In the genomic region with DNA sequence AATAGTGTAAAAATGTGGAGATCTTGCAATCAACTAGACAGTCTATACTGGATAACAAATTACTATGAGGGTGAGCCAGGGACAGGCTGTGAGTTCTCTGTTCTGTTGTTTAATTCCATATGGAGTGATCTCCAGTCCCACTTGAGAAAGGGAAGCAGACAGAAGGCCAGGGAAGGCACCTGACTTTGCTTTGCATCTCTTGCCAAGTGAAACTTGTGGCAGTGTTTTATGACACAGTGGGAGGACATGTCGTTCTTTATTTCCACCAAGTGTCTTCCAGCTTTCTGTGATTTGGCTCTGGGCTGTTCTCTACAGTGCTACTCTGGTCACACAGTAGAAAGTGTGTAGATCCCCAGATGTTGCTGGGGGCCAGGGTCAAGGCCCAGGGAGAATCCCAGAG, we compare ENCODE assay signal across 23 mouse cellular contexts.
A peak's percentile ranks its signal among the peaks of the same experiment; 100 is the strongest.
DNase-seq lines count a peak whose midpoint lies in the region; ATAC-seq and TF ChIP-seq lines count a peak whose summit lies in the region.
"Had no signal": no experiment of that assay in that cellular context is flagged by ENCODE, and none has a peak within 500 bp of the region (broad histone marks: within the 10 kb centered on the region; RNA-seq: fewer than 3 reads in every experiment).

No protein-coding gene starts in this region.

- no peak for DNase-seq in frontal cortex, postnatal 25 days (ENCODE audit: low spot score in 2 of 2)
- DNase-seq in layer of hippocampus, adult 18-20 months (ENCODE audit: low spot score in 2 of 2): peak; percentile 20 to 71
- DNase-seq in layer of hippocampus, adult 9-10 months (ENCODE audit: low spot score): no peak
- DNase-seq in cerebellum, adult 2 months: peak; percentile 48 to 74
- DNase-seq in layer of hippocampus, adult 8-10 months (ENCODE audit: low spot score in 2 of 2): peak; percentile 31
- DNase-seq in lung, postnatal 36 days: no peak
- DNase-seq: embryo, embryonic 11 days; gastrocnemius, postnatal 25 days; liver, embryonic 13.5 days; lung, embryonic 14.5 days; lung, postnatal 4 days; right cerebral cortex, adult 18-20 months; thymus, postnatal 14 days had no signal

- no peak overlapping the region for H3K4me2 ChIP-seq in intestine, postnatal 0 days (replicated peaks; ENCODE audit: low read depth)
- H3K4me2 ChIP-seq: embryonic facial prominence, embryonic 15.5 days; hindbrain, embryonic 14.5 days; kidney, embryonic 15.5 days; limb, embryonic 13.5 days; liver, embryonic 13.5 days; lung, embryonic 14.5 days; midbrain, embryonic 12.5 days; neural tube, embryonic 12.5 days had no signal

- H3K36me3 ChIP-seq in intestine, postnatal 0 days (ENCODE audit: control insufficient read depth, insufficient read depth): no peaks in the 10 kb centered on the region
- H3K36me3 ChIP-seq: embryonic facial prominence, embryonic 15.5 days; heart, embryonic 10.5 days; kidney, embryonic 15.5 days; limb, embryonic 13.5 days; liver, embryonic 13.5 days; midbrain, embryonic 12.5 days; neural tube, embryonic 12.5 days had no signal

- H3K9me3 ChIP-seq in intestine, postnatal 0 days (ENCODE audit: control insufficient read depth): no peaks in the 10 kb centered on the region
- H3K9me3 ChIP-seq: embryonic facial prominence, embryonic 15.5 days; heart, embryonic 10.5 days; kidney, embryonic 15.5 days; limb, embryonic 13.5 days; liver, embryonic 13.5 days; midbrain, embryonic 12.5 days; neural tube, embryonic 12.5 days had no signal

- no peak overlapping the region for H3K4me3 ChIP-seq in cerebellum, adult 2 months (replicated peaks; ENCODE audit: insufficient read depth, low read depth, low read length)
- H3K4me3 ChIP-seq in intestine, postnatal 0 days (ENCODE audit: low read depth, low read length): no peak overlapping the region
- H3K4me3 ChIP-seq: embryonic facial prominence, embryonic 15.5 days; heart, embryonic 10.5 days; kidney, embryonic 15.5 days; limb, embryonic 13.5 days; liver, embryonic 13.5 days; midbrain, embryonic 12.5 days; neural tube, embryonic 12.5 days had no signal

- ATAC-seq in frontal cortex, adult (ENCODE audit: low TSS enrichment): peak; percentile 59
- ATAC-seq in intestine, postnatal 0 days: no peak

- TF ChIP-seq POLR2A in cerebellum, adult 2 months (IDR thresholded peaks at IDR 0.05; ENCODE audit: borderline replicate concordance, insufficient read depth, low read length): no peak

- WGBS in cerebellum, adult 2 months: 8% methylated on average over 1 of the region's 1 CpGs
- 69% methylated on average over 1 of the region's 1 CpGs for WGBS in intestine, postnatal 0 days

- no peak for TF ChIP-seq CTCF in cerebellum, adult 2 months (IDR thresholded peaks at IDR 0.05; ENCODE audit: borderline replicate concordance, insufficient read depth, low read depth, low read length)
- no peak for TF ChIP-seq CTCF in intestine, postnatal 0 days (IDR thresholded peaks at IDR 0.05; ENCODE audit: low read depth)

- H3K27ac ChIP-seq in cerebellum, adult 2 months (ENCODE audit: insufficient read depth, low read length): no peak overlapping the region
- no peak overlapping the region for H3K27ac ChIP-seq in intestine, postnatal 0 days (ENCODE audit: low read depth, low read length)
- H3K27ac ChIP-seq: embryonic facial prominence, embryonic 15.5 days; heart, embryonic 10.5 days; hindbrain, embryonic 14.5 days; kidney, embryonic 15.5 days; limb, embryonic 13.5 days; liver, embryonic 13.5 days; midbrain, embryonic 12.5 days; neural tube, embryonic 12.5 days had no signal

- no peaks in the 10 kb centered on the region for H3K27me3 ChIP-seq in cerebellum, adult 2 months (ENCODE audit: control insufficient read depth, insufficient read depth, low read length)
- H3K27me3 ChIP-seq in intestine, postnatal 0 days (replicated peaks; ENCODE audit: control insufficient read depth, insufficient read depth, low read length): no peaks in the 10 kb centered on the region
- H3K27me3 ChIP-seq: CH12.LX; embryonic facial prominence, embryonic 15.5 days; kidney, embryonic 15.5 days; liver, embryonic 13.5 days; midbrain, embryonic 12.5 days; neural tube, embryonic 12.5 days had no signal

- no peaks in the 10 kb centered on the region; the same call in 1 of the 2 replicates for H3K4me1 ChIP-seq in cerebellum, adult 2 months (ENCODE audit: control insufficient read depth, insufficient read depth, low read length)
- H3K4me1 ChIP-seq in intestine, postnatal 0 days (replicated peaks; ENCODE audit: control insufficient read depth, insufficient read depth, low read length): no peaks in the 10 kb centered on the region
- H3K4me1 ChIP-seq: embryonic facial prominence, embryonic 15.5 days; heart, embryonic 10.5 days; liver, embryonic 13.5 days had no signal

- H3K9ac ChIP-seq in intestine, postnatal 0 days (ENCODE audit: low read depth, low read length): no peak overlapping the region
- H3K9ac ChIP-seq: embryonic facial prominence, embryonic 15.5 days; hindbrain, embryonic 14.5 days; kidney, embryonic 15.5 days; limb, embryonic 13.5 days; liver, embryonic 13.5 days; lung, embryonic 14.5 days; midbrain, embryonic 12.5 days; neural tube, embryonic 12.5 days had no signal

Comparison
In these comparisons a context has a peak if more than half of its experiments do, and no peak if none do; other contexts are left out.
1. DNase-seq: peak in layer of hippocampus, adult 18-20 months (2 of 2), cerebellum, adult 2 months (2 of 2) and layer of hippocampus, adult 8-10 months (2 of 2); none in frontal cortex, postnatal 25 days (0 of 2), layer of hippocampus, adult 9-10 months (single experiment) and lung, postnatal 36 days (single experiment).